Mouse (Mus musculus) brain, embryonic 14.5 days (tissue): ENCODE results near the gene Irx2.
A peak's percentile ranks its signal among the peaks of the same experiment; 100 is the strongest.

ENCODE experiments used
- CTCF ChIP-seq: fragments of 200-500 bp; IDR thresholded peaks from 2 replicates; pipeline ENCODE4 v1.5.1; 2012; ENCODE audit warnings: inconsistent platforms, mild to moderate bottlenecking, moderate library complexity, borderline replicate concordance; ENCODE audit not compliant: insufficient read depth, insufficient read length; ENCODE audit errors: extremely low read depth
- POLR2A ChIP-seq: fragments of 200-500 bp; IDR thresholded peaks from 2 replicates; pipeline ENCODE4 v1.6.1; 2012; ENCODE audit warnings: mild to moderate bottlenecking, inconsistent platforms, borderline replicate concordance; ENCODE audit not compliant: poor library complexity, insufficient read depth, insufficient read length, severe bottlenecking; ENCODE audit errors: extremely low read depth

DNA sequence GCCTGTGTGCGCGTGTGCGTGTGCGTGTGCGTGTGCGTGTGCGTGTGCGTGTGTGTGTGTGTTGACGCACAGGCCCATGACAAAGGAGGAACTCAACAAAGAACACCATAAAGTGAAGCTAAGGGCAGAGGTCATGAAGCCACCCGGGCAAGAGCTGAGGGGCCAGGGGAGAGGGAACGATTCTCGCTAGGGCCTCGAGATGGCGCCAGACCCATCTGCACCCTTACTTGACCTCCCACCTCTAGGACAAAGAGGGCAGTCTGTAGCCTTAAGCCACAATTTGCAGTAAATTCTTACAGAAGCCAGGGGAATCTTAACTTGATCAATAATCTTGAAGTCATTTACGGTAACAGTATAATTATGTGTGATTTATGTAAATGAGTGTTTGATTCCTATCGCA, 19.9 kb upstream of the Irx2 start:
- TF ChIP-seq POLR2A (no peak), CTCF (peak; percentile 28; the same call in 1 of the 2 replicates)
